Mouse (Mus musculus) bone marrow, adult 2 months (tissue): ENCODE measurements around the gene Nosip. TPM values are rescaled to one million over a fixed set of nuclear protein-coding genes. Genes with fewer than 3 reads are reported as not detected.
A peak's percentile ranks its signal among the peaks of the same experiment; 100 is the strongest.
"Not testable (repeated sequence)": the region's sequence is repeated elsewhere in the genome, so short reads cannot be mapped to it uniquely, and the experiment has no call there.

Source experiments
- H3K27ac ChIP-seq: fragments of 200-500 bp; 2 replicates; pipeline ENCODE4 v1.5.1; 2012; ENCODE audit warnings: low read depth, mild to moderate bottlenecking, control low read depth, inconsistent platforms, low read length; ENCODE audit not compliant: control insufficient read depth, poor library complexity, insufficient read depth
- H3K4me1 ChIP-seq: fragments of 200-500 bp; 2 replicates; pipeline ENCODE4 v1.6.1; 2011; ENCODE audit warnings: low read length; ENCODE audit not compliant: control insufficient read depth, insufficient read depth
- H3K4me3 ChIP-seq: fragments of 200-500 bp; replicated peaks from 2 replicates; pipeline ENCODE3; 2011; ENCODE audit warnings: mild to moderate bottlenecking, low read depth, low read length, control low read depth; ENCODE audit not compliant: control insufficient read depth
- CTCF ChIP-seq: fragments of 200-500 bp; IDR thresholded peaks from 2 replicates; pipeline ENCODE4 v1.5.1; 2011; ENCODE audit warnings: low read length, control low read depth; ENCODE audit not compliant: control insufficient read depth, insufficient read depth
- POLR2A ChIP-seq: fragments of 200-500 bp; IDR thresholded peaks from 2 replicates; pipeline ENCODE4 v1.6.1; 2011; ENCODE audit warnings: low read depth, mild to moderate bottlenecking, control low read depth, low read length, borderline replicate concordance; ENCODE audit not compliant: control insufficient read depth
- WGBS: fragments of 180-500 bp; shearing (Covaris S2); methylation state at CpG from one replicate; pipeline ENCODE4 v1.1.7; 2018; 5-methylcytosine and 5-hydroxymethylcytosine counted together
- polyA plus RNA-seq: library from polyadenylated mRNA; stranded (reverse); fragments of >200 nt; gene quantifications from 2 replicates; pipeline ENCODE4 v1.2.4, GENCODE M21; 2011; ENCODE audit warnings: low replicate concordance; ENCODE audit not compliant: missing spikeins, insufficient read depth, insufficient read length

Nosip gene
- polyA plus RNA-seq, 1 experiment: 44.8 TPM

DNA sequence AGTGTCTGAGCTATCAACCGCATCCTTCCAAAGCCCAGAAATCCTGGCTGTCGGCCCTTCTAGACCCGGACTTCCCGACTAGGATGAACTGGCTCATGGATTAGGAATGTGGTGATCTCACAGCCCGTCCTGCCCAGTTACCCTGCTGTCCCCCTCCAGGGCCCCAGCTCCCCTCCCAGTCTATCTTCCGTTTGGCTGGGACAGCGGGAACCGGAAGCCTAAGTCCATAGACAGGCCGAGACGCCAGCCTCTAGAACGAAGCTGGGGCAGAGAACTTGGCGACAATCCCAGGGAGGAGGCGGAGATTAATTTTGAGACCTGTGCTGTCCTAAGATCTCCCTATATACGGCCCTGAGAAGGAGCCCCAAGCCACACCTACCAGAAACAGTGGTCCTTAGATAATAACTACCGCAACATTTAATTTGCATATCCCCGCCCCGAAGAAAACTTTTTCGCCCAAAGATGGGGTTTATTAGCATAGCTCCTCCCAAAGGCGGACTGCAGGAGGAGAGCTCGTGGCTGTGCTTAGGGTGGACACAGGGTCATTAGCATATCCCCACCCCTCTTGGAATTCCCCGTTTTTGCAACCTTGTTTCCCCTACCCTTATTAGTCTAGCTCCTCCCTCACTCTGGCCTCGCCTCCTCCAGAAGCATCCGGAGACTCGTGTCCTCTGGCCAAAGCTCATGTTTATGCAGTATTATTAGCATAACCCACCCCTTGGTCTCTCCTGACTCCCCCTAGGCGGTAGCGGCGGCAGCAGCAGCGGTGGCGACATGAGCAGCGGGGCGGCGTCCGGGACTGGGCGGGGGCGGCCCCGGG is 44.8 kb upstream of the Nosip start, which contains the start of gene Rras:
Gene Rras, plus strand, starts transcription at position 720 of the 820 bp plus-strand sequence.
- Histone ChIP-seq H3K27ac (peak within 1 kb of the TSS; percentile 91), H3K4me1 (no peaks in the 10 kb centered on the region), H3K4me3 (peak within 1 kb of the TSS; percentile 65)
- TF ChIP-seq POLR2A: peak; percentile 61; the same call in 1 of the 2 replicates
- no peak for TF ChIP-seq CTCF
- WGBS: under 1% methylated on average over 36 of the region's 36 CpGs

GRCm38 (mm10) chr7:45019031-45019571 is 43.1 kb upstream of the Nosip start:
- TF ChIP-seq CTCF (no peak), POLR2A (no peak)
- 43% methylated on average over 8 of the region's 8 CpGs for WGBS
- H3K4me1 ChIP-seq: no peaks in the 10 kb centered on the region
- H3K27ac ChIP-seq: 0 out of 2 replicates have a peak overlapping the region, but pooled peaks have one; percentile 10
- no peak overlapping the region for H3K4me3 ChIP-seq

GRCm38 (mm10) chr7:45020225-45020624 is 42.0 kb upstream of the Nosip start:
- WGBS: 78% methylated on average over 9 of the region's 9 CpGs
- Histone ChIP-seq H3K27ac (no peak overlapping the region), H3K4me1 (no peaks in the 10 kb centered on the region), H3K4me3 (no peak overlapping the region)
- no peak for TF ChIP-seq POLR2A
- no peak for TF ChIP-seq CTCF

DNA sequence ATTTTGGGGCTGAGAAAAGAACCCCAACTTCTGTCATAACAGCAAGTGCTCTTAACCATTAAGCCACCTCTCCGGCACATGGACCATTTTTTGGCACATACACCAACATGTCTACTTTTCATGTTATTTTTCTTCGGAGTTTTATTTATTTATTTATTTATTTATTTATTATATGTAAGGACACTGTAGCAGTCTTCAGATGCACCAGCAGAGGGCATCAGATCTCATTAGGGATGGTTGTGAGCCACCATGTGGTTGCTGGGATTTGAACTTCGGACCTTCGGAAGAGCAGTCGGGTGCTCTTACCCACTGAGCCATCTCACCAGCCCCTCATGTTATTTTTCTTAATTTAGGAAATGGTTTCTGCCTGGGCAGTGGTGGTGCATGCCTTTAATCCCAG is 38.5 kb upstream of the Nosip start:
- not testable (repeated sequence) for H3K4me3 ChIP-seq, H3K4me1 ChIP-seq, H3K27ac ChIP-seq
- 53% methylated on average over 5 of the region's 5 CpGs for WGBS
- 0 out of 2 replicates have a peak, but pooled peaks have one; percentile 6 for TF ChIP-seq CTCF

DNA sequence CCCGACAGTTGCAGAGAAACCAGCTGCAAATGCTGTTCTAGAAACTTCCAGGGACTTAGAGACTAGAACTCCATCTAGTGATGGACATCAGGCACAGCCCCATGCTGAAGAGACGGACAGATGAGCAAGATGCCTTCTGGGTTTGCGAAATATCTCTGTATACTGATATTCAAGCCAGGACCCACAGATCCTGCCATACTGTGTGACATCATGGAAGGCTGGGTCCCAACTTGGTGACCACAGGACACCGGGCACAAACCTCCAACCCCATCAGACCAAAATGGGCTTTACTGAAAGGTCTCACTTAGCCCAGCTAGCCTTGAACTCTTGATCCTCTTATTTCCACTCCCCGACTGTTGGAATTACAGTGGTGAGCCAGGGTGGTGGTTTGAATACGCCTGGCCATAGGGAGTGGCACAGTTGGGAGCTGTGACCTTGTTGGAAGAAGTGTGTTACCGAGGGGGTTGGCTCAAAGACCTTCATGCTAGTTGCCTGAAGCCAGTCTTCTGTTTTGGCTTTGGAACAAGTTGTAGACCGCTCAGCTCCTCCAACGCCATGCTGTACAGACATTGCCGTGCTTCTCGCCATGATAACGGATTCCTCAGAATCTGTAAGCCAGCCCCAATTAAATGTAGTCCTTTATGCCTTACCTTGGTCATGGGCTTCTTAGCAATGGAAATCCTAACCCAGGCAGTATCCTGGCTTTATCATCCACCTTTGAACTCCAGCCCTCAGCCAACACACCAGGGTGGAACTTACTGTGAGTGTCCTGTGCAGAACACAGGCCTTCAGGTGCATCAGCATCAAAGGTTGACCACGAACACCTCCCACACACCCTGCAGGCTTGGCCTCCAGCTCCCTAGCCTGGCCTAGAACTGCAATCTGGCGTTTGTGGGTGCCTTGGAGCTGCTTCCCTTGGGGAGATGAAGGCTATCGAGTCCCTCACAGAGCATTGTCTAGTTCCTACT is 37.7 kb upstream of the Nosip start:
- WGBS: 71% methylated on average over 15 of the region's 15 CpGs
- Histone ChIP-seq H3K4me1 (no peaks in the 10 kb centered on the region), H3K27ac (no peak overlapping the region), H3K4me3 (no peak overlapping the region)
- no peak for TF ChIP-seq CTCF
- no peak for TF ChIP-seq POLR2A

GRCm38 (mm10) chr7:45025601-45026220 is 36.5 kb upstream of the Nosip start:
- Histone ChIP-seq H3K27ac (no peak overlapping the region), H3K4me1 (no peaks in the 10 kb centered on the region)
- WGBS: 45% methylated on average over 8 of the region's 8 CpGs

DNA sequence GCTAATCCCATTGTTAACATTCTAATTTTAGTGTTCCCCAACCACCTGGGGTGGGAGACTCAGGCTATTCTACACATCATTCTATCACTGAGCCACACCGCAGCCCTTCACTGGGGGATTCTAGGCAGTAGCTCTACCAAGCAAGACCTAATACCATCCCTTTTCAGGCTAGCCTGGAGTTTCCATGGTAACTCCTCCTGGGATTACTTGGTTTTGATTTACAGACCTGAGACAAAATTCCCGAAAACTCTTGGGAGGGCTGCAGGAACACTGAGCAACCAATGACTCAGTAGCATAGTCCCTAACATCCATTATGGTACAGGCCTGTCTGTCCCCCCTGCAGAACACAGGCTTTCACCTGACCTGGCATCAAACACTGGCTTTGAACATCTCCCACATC is 36.0 kb upstream of the Nosip start:
- Histone ChIP-seq H3K4me3 (no peak overlapping the region), H3K27ac (no peak overlapping the region; the same call in 1 of the 2 replicates), H3K4me1 (no peaks in the 10 kb centered on the region)
- TF ChIP-seq CTCF: no peak
- no peak for TF ChIP-seq POLR2A
- WGBS: 86% methylated on average over 2 of the region's 2 CpGs

More at GRCm38 (mm10) chr7:45025601-45026220, 36.5 kb upstream of the Nosip start:
- TF ChIP-seq CTCF (no peak), POLR2A (no peak)
- H3K4me3 ChIP-seq: no peak overlapping the region
